Mouse (Mus musculus): ENCODE measurements around the gene Krtap27-1. TPM values are rescaled to one million over a fixed set of nuclear protein-coding genes. Genes with fewer than 3 reads are reported as not detected.

Krtap27-1 gene
- total and polyA plus RNA-seq, 2 experiments from 2014 or later: not detected

- ATAC-seq: no peak
- H3K4me2 ChIP-seq (ENCODE audit: low read depth, low read length): no peak overlapping the region
Measured at GRCm38 (mm10) chr16:88696256-88696655, 24.8 kb upstream of the Krtap27-1 start.

GRCm38 (mm10) chr16:88681282-88681681, 9.8 kb upstream of the Krtap27-1 start:
- Histone ChIP-seq H3K27ac (no peak overlapping the region), H3K4me2 (ENCODE audit: low read depth, low read length) (no peak overlapping the region), H3K27me3 (ENCODE audit: insufficient read depth, low read length) (no peaks in the 10 kb centered on the region), H3K4me1 (ENCODE audit: insufficient read depth, low read length) (no peaks in the 10 kb centered on the region), H3K9ac (replicated peaks; ENCODE audit: low read length) (no peak overlapping the region), H3K9me3 (ENCODE audit: low read length) (no peaks in the 10 kb centered on the region), H3K4me3 (ENCODE audit: low read length) (no peak overlapping the region), H3K36me3 (ENCODE audit: insufficient read depth, low read length) (no peaks in the 10 kb centered on the region)
- 30% methylated on average over 2 of the region's 2 CpGs for WGBS
- DNase-seq (ENCODE audit: low spot score) (peak; percentile 51), ATAC-seq (peak; percentile 70; the same call in 1 of the 2 replicates)
- no peak for TF ChIP-seq CTCF (IDR thresholded peaks at IDR 0.05; ENCODE audit: low read depth)

More at GRCm38 (mm10) chr16:88696256-88696655, 24.8 kb upstream of the Krtap27-1 start:
- DNase-seq (ENCODE audit: low spot score): no peak
- WGBS: 75% methylated on average over 4 of the region's 4 CpGs
- no peak overlapping the region for H3K9ac ChIP-seq (replicated peaks; ENCODE audit: low read length)
- no peak overlapping the region for H3K27ac ChIP-seq
- no peaks in the 10 kb centered on the region for H3K27me3 ChIP-seq (ENCODE audit: insufficient read depth, low read length)
- H3K9me3 ChIP-seq (ENCODE audit: low read length): no peaks in the 10 kb centered on the region
- no peak overlapping the region for H3K4me3 ChIP-seq (ENCODE audit: low read length)
- no peaks in the 10 kb centered on the region for H3K36me3 ChIP-seq (ENCODE audit: insufficient read depth, low read length)
- H3K4me1 ChIP-seq (ENCODE audit: insufficient read depth, low read length): no peaks in the 10 kb centered on the region
- TF ChIP-seq CTCF (IDR thresholded peaks at IDR 0.05; ENCODE audit: low read depth): no peak

- H3K4me1 ChIP-seq (ENCODE audit: insufficient read depth, low read length): no peaks in the 10 kb centered on the region
- no peak overlapping the region for H3K4me3 ChIP-seq (ENCODE audit: low read length)
- TF ChIP-seq CTCF (IDR thresholded peaks at IDR 0.05; ENCODE audit: low read depth): no peak
- DNase-seq (ENCODE audit: low spot score): peak; percentile 16
- no peak overlapping the region for H3K27ac ChIP-seq
- no peaks in the 10 kb centered on the region for H3K36me3 ChIP-seq (ENCODE audit: insufficient read depth, low read length)
- ATAC-seq: peak; percentile 59; the same call in 1 of the 2 replicates
- no peaks in the 10 kb centered on the region for H3K27me3 ChIP-seq (ENCODE audit: insufficient read depth, low read length)
- 71% methylated on average over 6 of the region's 6 CpGs for WGBS
- H3K9ac ChIP-seq (replicated peaks; ENCODE audit: low read length): no peak overlapping the region
- no peak overlapping the region for H3K4me2 ChIP-seq (ENCODE audit: low read depth, low read length)
- H3K9me3 ChIP-seq (ENCODE audit: low read length): no peaks in the 10 kb centered on the region
Measured at GRCm38 (mm10) chr16:88679099-88679498, 7.6 kb upstream of the Krtap27-1 start.

- Histone ChIP-seq H3K27me3 (ENCODE audit: insufficient read depth, low read length) (no peaks in the 10 kb centered on the region), H3K4me1 (ENCODE audit: insufficient read depth, low read length) (no peaks in the 10 kb centered on the region), H3K27ac (no peak overlapping the region), H3K9me3 (ENCODE audit: low read length) (no peaks in the 10 kb centered on the region), H3K36me3 (ENCODE audit: insufficient read depth, low read length) (no peaks in the 10 kb centered on the region), H3K9ac (replicated peaks; ENCODE audit: low read length) (no peak overlapping the region), H3K4me3 (ENCODE audit: low read length) (no peak overlapping the region), H3K4me2 (ENCODE audit: low read depth, low read length) (no peak overlapping the region)
- DNase-seq (ENCODE audit: low spot score) (peak; percentile 68), ATAC-seq (peak; percentile 82)
- TF ChIP-seq CTCF (IDR thresholded peaks at IDR 0.05; ENCODE audit: low read depth): peak; percentile 69
- 15% methylated on average over 1 of the region's 1 CpGs for WGBS
Measured at GRCm38 (mm10) chr16:88657426-88657825, 14.0 kb downstream of the Krtap27-1 start.

- no peak for TF ChIP-seq CTCF (IDR thresholded peaks at IDR 0.05; ENCODE audit: low read depth)
- Histone ChIP-seq H3K9me3 (ENCODE audit: low read length) (no peaks in the 10 kb centered on the region), H3K4me2 (ENCODE audit: low read depth, low read length) (no peak overlapping the region), H3K4me3 (ENCODE audit: low read length) (no peak overlapping the region), H3K9ac (replicated peaks; ENCODE audit: low read length) (no peak overlapping the region), H3K4me1 (ENCODE audit: insufficient read depth, low read length) (no peaks in the 10 kb centered on the region), H3K27me3 (ENCODE audit: insufficient read depth, low read length) (no peaks in the 10 kb centered on the region), H3K27ac (no peak overlapping the region), H3K36me3 (ENCODE audit: insufficient read depth, low read length) (no peaks in the 10 kb centered on the region)
- WGBS: 53% methylated on average over 2 of the region's 2 CpGs
- DNase-seq (ENCODE audit: low spot score) (no peak), ATAC-seq (no peak)
Measured at GRCm38 (mm10) chr16:88651952-88652351, 19.5 kb downstream of the Krtap27-1 start.

GRCm38 (mm10) chr16:88651082-88651481, 20.4 kb downstream of the Krtap27-1 start:
- no peak for TF ChIP-seq CTCF (IDR thresholded peaks at IDR 0.05; ENCODE audit: low read depth)
- H3K27ac ChIP-seq: no peak overlapping the region
- 88% methylated on average over 1 of the region's 1 CpGs for WGBS
- no peaks in the 10 kb centered on the region for H3K36me3 ChIP-seq (ENCODE audit: insufficient read depth, low read length)
- DNase-seq (ENCODE audit: low spot score) (no peak), ATAC-seq (no peak)
- no peaks in the 10 kb centered on the region for H3K27me3 ChIP-seq (ENCODE audit: insufficient read depth, low read length)
- no peak overlapping the region for H3K9ac ChIP-seq (replicated peaks; ENCODE audit: low read length)
- no peaks in the 10 kb centered on the region for H3K9me3 ChIP-seq (ENCODE audit: low read length)
- no peak overlapping the region for H3K4me3 ChIP-seq (ENCODE audit: low read length)
- no peak overlapping the region for H3K4me2 ChIP-seq (ENCODE audit: low read depth, low read length)
- no peaks in the 10 kb centered on the region for H3K4me1 ChIP-seq (ENCODE audit: insufficient read depth, low read length)

GRCm38 (mm10) chr16:88647358-88647846, 24.1 kb downstream of the Krtap27-1 start, which contains the start of gene Krtap26-1:
Gene Krtap26-1 (minus strand): TSS chr16:88647796.
- Histone ChIP-seq H3K4me1 (ENCODE audit: insufficient read depth, low read length) (no peaks in the 10 kb centered on the region), H3K4me3 (ENCODE audit: low read length) (no peak within 1 kb of the TSS), H3K9ac (replicated peaks; ENCODE audit: low read length) (no peak within 1 kb of the TSS), H3K27me3 (ENCODE audit: insufficient read depth, low read length) (no peaks in the 10 kb centered on the region), H3K27ac (no peak within 1 kb of the TSS), H3K36me3 (ENCODE audit: insufficient read depth, low read length) (no peaks in the 10 kb centered on the region), H3K4me2 (ENCODE audit: low read depth, low read length) (no peak within 1 kb of the TSS), H3K9me3 (ENCODE audit: low read length) (no peaks in the 10 kb centered on the region)
- DNase-seq (ENCODE audit: low spot score): no peak
- no peak for ATAC-seq
- 75% methylated on average over 10 of the region's 10 CpGs for WGBS
- no peak for TF ChIP-seq CTCF (IDR thresholded peaks at IDR 0.05; ENCODE audit: low read depth)

All from hindbrain, postnatal 0 days (tissue).